ENCODE assay signal across 8 mouse cellular contexts in the genomic region with DNA sequence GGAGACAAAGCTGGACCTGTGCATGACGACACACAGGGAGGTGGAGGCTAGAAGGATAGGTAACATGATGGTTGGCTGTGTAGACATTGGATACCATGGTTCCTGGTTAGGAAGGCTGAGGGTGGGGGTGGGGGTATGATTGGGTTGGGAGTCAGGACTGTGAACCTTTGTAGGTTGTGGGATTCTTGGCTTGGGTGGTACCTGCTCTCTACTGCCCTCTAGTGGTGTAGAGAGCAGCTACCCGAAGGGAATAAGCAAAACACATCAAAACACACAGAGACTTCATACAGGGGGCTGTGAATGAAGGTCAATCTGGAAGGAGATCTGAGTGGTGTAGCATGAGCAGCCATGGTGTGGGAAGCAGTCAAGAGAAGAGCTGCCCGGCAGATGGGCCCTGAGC.
A peak's percentile ranks its signal among the peaks of the same experiment; 100 is the strongest.
DNase-seq lines count a peak whose midpoint lies in the region; ATAC-seq and TF ChIP-seq lines count a peak whose summit lies in the region.

No protein-coding gene starts in this region.

- H3K4me1 ChIP-seq in heart, adult 2 months (ENCODE audit: control insufficient read depth, insufficient read depth, low read length), result peaks cover 1% of the 10 kb centered on the region
- no peaks in the 10 kb centered on the region; the same call in 1 of the 2 replicates for H3K4me1 ChIP-seq in testis, adult 2 months (ENCODE audit: control insufficient read depth, insufficient read depth, low read length)

- H3K27ac ChIP-seq in heart, adult 2 months, result no peak overlapping the region
- no peak overlapping the region for H3K27ac ChIP-seq in testis, adult 2 months (ENCODE audit: control insufficient read depth, insufficient read depth, low read depth, low read length)

- no peaks in the 10 kb centered on the region for H3K79me2 ChIP-seq in heart, adult 2 months (replicated peaks; ENCODE audit: control insufficient read depth, insufficient read depth, low read length)

- intact Hi-C loops in heart, adult 2 months (cut with DNase I), result loop anchor here (2.0 to 5.0 kb wide), 2 partner anchors 50 to 193 kb away; no protein-coding TSS in a partner anchor
- intact Hi-C loops in heart, postnatal 25 days (cut with DNase I), result loop anchor here (2.0 to 5.0 kb wide), 5 partner anchors 35 to 193 kb away; no protein-coding TSS in a partner anchor
- intact Hi-C loops in left cerebral cortex, postnatal 14 days (cut with DNase I), result no loop called here

- no peaks in the 10 kb centered on the region for H3K27me3 ChIP-seq in heart, adult 2 months (ENCODE audit: control insufficient read depth, insufficient read depth, low read length)
- H3K27me3 ChIP-seq in testis, adult 2 months (ENCODE audit: control insufficient read depth, insufficient read depth, low read length), result no peaks in the 10 kb centered on the region

- H3K4me3 ChIP-seq in heart, adult 2 months, result no peak overlapping the region
- H3K4me3 ChIP-seq in testis, adult 2 months (ENCODE audit: control insufficient read depth, low read depth, low read length), result no peak overlapping the region

- TF ChIP-seq POLR2A in heart, adult 2 months (IDR thresholded peaks at IDR 0.05; ENCODE audit: insufficient read depth, low read depth, low read length), result no peak
- no peak for TF ChIP-seq POLR2A in testis, adult 2 months (IDR thresholded peaks at IDR 0.05; ENCODE audit: control insufficient read depth, low read depth, low read length)

- DNase-seq in heart, adult 2 months, result peak in 1 of 2 experiments; percentile 32
- no peak for DNase-seq in heart, postnatal 25 days (ENCODE audit: low spot score)
- DNase-seq in testis, postnatal 10 days (ENCODE audit: low spot score), result no peak
- peak; percentile 19 to 23 for DNase-seq in thymus, postnatal 36 days
- DNase-seq in left cerebral cortex, postnatal 14 days (ENCODE audit: low spot score in 2 of 2), result no peak
- DNase-seq in frontal cortex, postnatal 25 days (ENCODE audit: low spot score in 2 of 2), result no peak

- WGBS in heart, adult 2 months, result 56% methylated on average over 3 of the region's 3 CpGs

- no peak overlapping the region for H3K9ac ChIP-seq in heart, adult 2 months (ENCODE audit: low read depth, low read length)

- no peaks in the 10 kb centered on the region for H3K36me3 ChIP-seq in heart, adult 2 months (ENCODE audit: control insufficient read depth, insufficient read depth, low read length)
- no peaks in the 10 kb centered on the region for H3K36me3 ChIP-seq in testis, adult 2 months (ENCODE audit: control insufficient read depth, insufficient read depth, low read length)

- peak; percentile 88 for TF ChIP-seq CTCF in heart, adult 2 months (IDR thresholded peaks at IDR 0.05)
- TF ChIP-seq CTCF in testis, adult 2 months (IDR thresholded peaks at IDR 0.05; ENCODE audit: control insufficient read depth, insufficient read depth, insufficient replicate concordance, low read depth, low read length), result peak; percentile 48; the same call in 1 of the 2 replicates

- TF ChIP-seq EP300 in heart, adult 2 months (IDR thresholded peaks at IDR 0.05; ENCODE audit: insufficient read depth, low read depth, low read length), result no peak

- ATAC-seq in granulocyte monocyte progenitor cell, adult 5-6 weeks (replicated peaks; ENCODE audit: poor library complexity, severe bottlenecking), result peak; percentile 71

Comparison
In these comparisons a context has a peak if more than half of its experiments do, and no peak if none do; other contexts are left out.
1. DNase-seq: peak in thymus, postnatal 36 days (2 of 2); none in heart, postnatal 25 days (single experiment), testis, postnatal 10 days (single experiment), left cerebral cortex, postnatal 14 days (0 of 2) and frontal cortex, postnatal 25 days (0 of 2).